Comparison of ENCODE assay signal across 8 mouse cellular contexts in the genomic region with DNA sequence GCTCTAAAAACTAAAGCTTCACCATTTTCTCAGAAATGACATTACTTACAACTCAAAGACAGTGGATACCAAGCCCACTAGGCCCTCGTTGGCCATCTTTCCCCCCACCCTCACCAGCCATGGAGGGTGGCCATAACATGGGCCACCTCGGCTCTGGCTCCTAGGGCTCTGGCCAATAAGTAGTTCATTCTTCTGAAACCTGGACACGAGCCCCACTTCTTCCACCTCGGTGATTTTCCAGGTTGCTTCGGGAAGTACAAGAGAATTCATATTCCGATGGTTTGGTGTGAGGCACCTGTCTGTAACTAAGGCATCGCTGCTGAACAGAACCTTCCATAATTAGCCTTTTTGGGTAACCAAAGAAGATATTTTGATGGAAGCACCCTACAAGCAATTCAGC.
DNase-seq lines count a peak whose midpoint lies in the region; ATAC-seq and TF ChIP-seq lines count a peak whose summit lies in the region.

No protein-coding gene starts in this region.

- H3K4me2 ChIP-seq in hindbrain, postnatal 0 days (ENCODE audit: low read depth, low read length): peak overlapping the region; percentile 85
- H3K4me2 ChIP-seq in midbrain, embryonic 16.5 days (ENCODE audit: low read length): peak overlapping the region; percentile 96

- ATAC-seq in hindbrain, postnatal 0 days: no peak
- no peak for ATAC-seq in midbrain, embryonic 16.5 days

- 81% methylated on average over 7 of the region's 7 CpGs for WGBS in thymus, adult 2 months
- 46% methylated on average over 7 of the region's 7 CpGs for WGBS in hindbrain, postnatal 0 days
- WGBS in midbrain, embryonic 16.5 days: 63% methylated on average over 7 of the region's 7 CpGs

- no peak for DNase-seq in thymus, adult 2 months
- no peak for DNase-seq in thymus, postnatal 36 days
- peak; percentile 75 to 81 for DNase-seq in cerebellum, postnatal 14 days
- peak; percentile 18 for DNase-seq in hindbrain, postnatal 0 days (ENCODE audit: low spot score)
- no peak for DNase-seq in right cerebral cortex, postnatal 25 days
- DNase-seq in ovary, adult 18-20 months (ENCODE audit: low spot score): no peak
- DNase-seq in adrenal gland, postnatal 25 days: no peak

- H3K4me3 ChIP-seq in thymus, adult 2 months (ENCODE audit: control insufficient read depth, insufficient read depth, low read length): peak overlapping the region; percentile 90
- H3K4me3 ChIP-seq in hindbrain, postnatal 0 days (ENCODE audit: low read length): peak overlapping the region; percentile 59
- H3K4me3 ChIP-seq in midbrain, embryonic 16.5 days (ENCODE audit: low read depth, low read length): peak overlapping the region; percentile 65

- no peaks in the 10 kb centered on the region for H3K9me3 ChIP-seq in hindbrain, postnatal 0 days (ENCODE audit: low read length)
- no peaks in the 10 kb centered on the region for H3K9me3 ChIP-seq in midbrain, embryonic 16.5 days (replicated peaks; ENCODE audit: control insufficient read depth, low read length, poor library complexity, severe bottlenecking)

- peaks cover 7% of the 10 kb centered on the region for H3K4me1 ChIP-seq in thymus, adult 2 months (replicated peaks; ENCODE audit: control insufficient read depth, insufficient read depth, low read length)
- H3K4me1 ChIP-seq in hindbrain, postnatal 0 days (ENCODE audit: insufficient read depth, low read length): peaks cover 2% of the 10 kb centered on the region; the same call in 1 of the 2 replicates
- peaks cover 18% of the 10 kb centered on the region for H3K4me1 ChIP-seq in midbrain, embryonic 16.5 days (ENCODE audit: control insufficient read depth, insufficient read depth, low read length)

- no peak overlapping the region for H3K27ac ChIP-seq in thymus, adult 2 months (ENCODE audit: control insufficient read depth, insufficient read depth, low read length)
- H3K27ac ChIP-seq in hindbrain, postnatal 0 days: peak overlapping the region; percentile 98
- peak overlapping the region; percentile 97 for H3K27ac ChIP-seq in midbrain, embryonic 16.5 days (ENCODE audit: low read length)

- H3K27me3 ChIP-seq in thymus, adult 2 months (ENCODE audit: control insufficient read depth, insufficient read depth, low read length): no peaks in the 10 kb centered on the region
- H3K27me3 ChIP-seq in hindbrain, postnatal 0 days (ENCODE audit: insufficient read depth, low read length): no peaks in the 10 kb centered on the region
- H3K27me3 ChIP-seq in midbrain, embryonic 16.5 days (ENCODE audit: control insufficient read depth, insufficient read depth, low read depth, low read length): no peaks in the 10 kb centered on the region

- no peaks in the 10 kb centered on the region for H3K36me3 ChIP-seq in thymus, adult 2 months (ENCODE audit: control insufficient read depth, insufficient read depth, low read length)
- H3K36me3 ChIP-seq in hindbrain, postnatal 0 days (ENCODE audit: insufficient read depth, low read length): no peaks in the 10 kb centered on the region
- no peaks in the 10 kb centered on the region for H3K36me3 ChIP-seq in midbrain, embryonic 16.5 days (ENCODE audit: control insufficient read depth, insufficient read depth, low read length)

- no peak for TF ChIP-seq CTCF in thymus, adult 2 months (IDR thresholded peaks at IDR 0.05; ENCODE audit: borderline replicate concordance, control insufficient read depth, extremely low read depth, insufficient read depth, low read length, poor library complexity)
- no peak for TF ChIP-seq CTCF in hindbrain, postnatal 0 days (IDR thresholded peaks at IDR 0.05; ENCODE audit: low read depth)

- no peak for TF ChIP-seq POLR2A in thymus, adult 2 months (IDR thresholded peaks at IDR 0.05; ENCODE audit: control insufficient read depth, extremely low read depth, insufficient read depth, low read length, poor library complexity)

- H3K9ac ChIP-seq in hindbrain, postnatal 0 days (replicated peaks; ENCODE audit: low read length): peak overlapping the region; percentile 83
- H3K9ac ChIP-seq in midbrain, embryonic 16.5 days (ENCODE audit: low read depth, low read length): peak overlapping the region; percentile 79

Comparison
In these comparisons a context has a peak if more than half of its experiments do, and no peak if none do; other contexts are left out.
1. DNase-seq: peak in cerebellum, postnatal 14 days (2 of 2) and hindbrain, postnatal 0 days (single experiment); none in thymus, adult 2 months (single experiment), thymus, postnatal 36 days (0 of 2), right cerebral cortex, postnatal 25 days (single experiment), ovary, adult 18-20 months (single experiment) and adrenal gland, postnatal 25 days (single experiment).
2. Peak in every context shown above with its lines, with median percentiles within 50 percentile points of each other: H3K4me3 ChIP-seq.